Mouse (Mus musculus): ENCODE data around the gene Ltn1. TPM values are rescaled to one million over a fixed set of nuclear protein-coding genes. Genes with fewer than 3 reads are reported as not detected.
A peak's percentile ranks its signal among the peaks of the same experiment; 100 is the strongest.

The Ltn1 gene
- polyA plus RNA-seq, 1 experiment from 2014 or later: 28.8 TPM

- Histone ChIP-seq H3K4me1 (ENCODE audit: control insufficient read depth, insufficient read depth, low read length) (no peaks in the 10 kb centered on the region), H3K4me2 (ENCODE audit: low read depth, low read length) (no peak overlapping the region), H3K4me3 (replicated peaks; ENCODE audit: low read length) (no peak overlapping the region), H3K9ac (ENCODE audit: low read length) (no peak overlapping the region), H3K27ac (ENCODE audit: low read length) (no peak overlapping the region), H3K36me3 (ENCODE audit: control insufficient read depth, insufficient read depth, low read length) (0 out of 2 replicates have a peak, but pooled peaks cover 6% of the 10 kb centered on the region), H3K27me3 (ENCODE audit: control insufficient read depth, insufficient read depth, low read length) (no peaks in the 10 kb centered on the region), H3K9me3 (replicated peaks; ENCODE audit: control insufficient read depth, low read length) (no peaks in the 10 kb centered on the region)
- WGBS: 68% methylated on average over 4 of the region's 4 CpGs
- ATAC-seq (ENCODE audit: insufficient read depth, low FRiP score): no peak
Measured at GRCm38 (mm10) chr16:87364231-87364630, 68.2 kb downstream of the Ltn1 start.

- Histone ChIP-seq H3K27ac (ENCODE audit: low read length) (no peak overlapping the region), H3K4me3 (replicated peaks; ENCODE audit: low read length) (no peak overlapping the region), H3K9ac (ENCODE audit: low read length) (no peak overlapping the region), H3K4me1 (ENCODE audit: control insufficient read depth, insufficient read depth, low read length) (no peaks in the 10 kb centered on the region), H3K27me3 (ENCODE audit: control insufficient read depth, insufficient read depth, low read length) (no peaks in the 10 kb centered on the region), H3K36me3 (ENCODE audit: control insufficient read depth, insufficient read depth, low read length) (no peaks in the 10 kb centered on the region), H3K9me3 (replicated peaks; ENCODE audit: control insufficient read depth, low read length) (no peaks in the 10 kb centered on the region), H3K4me2 (ENCODE audit: low read depth, low read length) (no peak overlapping the region)
- ATAC-seq (ENCODE audit: insufficient read depth, low FRiP score): no peak
- WGBS: 86% methylated on average over 6 of the region's 6 CpGs
Measured at GRCm38 (mm10) chr16:87360096-87360495, 72.3 kb downstream of the Ltn1 start.

GRCm38 (mm10) chr16:87354748-87355147 lies 77.7 kb downstream of the Ltn1 start:
- Histone ChIP-seq H3K27me3 (ENCODE audit: control insufficient read depth, insufficient read depth, low read length) (no peaks in the 10 kb centered on the region), H3K9me3 (replicated peaks; ENCODE audit: control insufficient read depth, low read length) (no peaks in the 10 kb centered on the region), H3K4me1 (ENCODE audit: control insufficient read depth, insufficient read depth, low read length) (no peaks in the 10 kb centered on the region), H3K36me3 (ENCODE audit: control insufficient read depth, insufficient read depth, low read length) (no peaks in the 10 kb centered on the region), H3K4me3 (replicated peaks; ENCODE audit: low read length) (peak overlapping the region; percentile 64), H3K9ac (ENCODE audit: low read length) (0 out of 2 replicates have a peak overlapping the region, but pooled peaks have one; percentile 84), H3K27ac (ENCODE audit: low read length) (no peak overlapping the region), H3K4me2 (ENCODE audit: low read depth, low read length) (peak overlapping the region; percentile 61)
- no peak for ATAC-seq (ENCODE audit: insufficient read depth, low FRiP score)
- WGBS: 82% methylated on average over 7 of the region's 7 CpGs

GRCm38 (mm10) chr16:87354075-87354583 lies 78.3 kb downstream of the Ltn1 start, which contains the start of gene N6amt1:
N6amt1 (plus strand) TSS chr16:87354185.
- Histone ChIP-seq H3K27ac (ENCODE audit: low read length) (peak within 1 kb of the TSS; percentile 88), H3K36me3 (ENCODE audit: control insufficient read depth, insufficient read depth, low read length) (no peaks in the 10 kb centered on the region)
- WGBS: under 1% methylated on average over 48 of the region's 48 CpGs

GRCm38 (mm10) chr16:87353605-87354004 lies 78.8 kb downstream of the Ltn1 start:
- no peak overlapping the region for H3K9ac ChIP-seq (ENCODE audit: low read length)
- H3K36me3 ChIP-seq (ENCODE audit: control insufficient read depth, insufficient read depth, low read length): no peaks in the 10 kb centered on the region
- no peaks in the 10 kb centered on the region for H3K4me1 ChIP-seq (ENCODE audit: control insufficient read depth, insufficient read depth, low read length)
- H3K9me3 ChIP-seq (replicated peaks; ENCODE audit: control insufficient read depth, low read length): no peaks in the 10 kb centered on the region
- no peak overlapping the region for H3K27ac ChIP-seq (ENCODE audit: low read length)
- H3K4me2 ChIP-seq (ENCODE audit: low read depth, low read length): peak overlapping the region; percentile 61
- no peaks in the 10 kb centered on the region for H3K27me3 ChIP-seq (ENCODE audit: control insufficient read depth, insufficient read depth, low read length)
- peak overlapping the region; percentile 64; the same call in 1 of the 2 replicates for H3K4me3 ChIP-seq (replicated peaks; ENCODE audit: low read length)
- ATAC-seq (ENCODE audit: insufficient read depth, low FRiP score): no peak
- 97% methylated on average over 1 of the region's 1 CpGs for WGBS

More at GRCm38 (mm10) chr16:87354075-87354583, 78.3 kb downstream of the Ltn1 start, which contains the start of gene N6amt1:
- H3K27me3 ChIP-seq (ENCODE audit: control insufficient read depth, insufficient read depth, low read length): no peaks in the 10 kb centered on the region
- ATAC-seq (ENCODE audit: insufficient read depth, low FRiP score): peak; percentile 98
- H3K4me2 ChIP-seq (ENCODE audit: low read depth, low read length): peak within 1 kb of the TSS; percentile 61
- no peaks in the 10 kb centered on the region for H3K4me1 ChIP-seq (ENCODE audit: control insufficient read depth, insufficient read depth, low read length)
- H3K4me3 ChIP-seq (replicated peaks; ENCODE audit: low read length): peak within 1 kb of the TSS; percentile 64
- peak within 1 kb of the TSS; percentile 84 for H3K9ac ChIP-seq (ENCODE audit: low read length)
- no peaks in the 10 kb centered on the region for H3K9me3 ChIP-seq (replicated peaks; ENCODE audit: control insufficient read depth, low read length)

GRCm38 (mm10) chr16:87351386-87352105 lies 80.9 kb downstream of the Ltn1 start:
- H3K27ac ChIP-seq (ENCODE audit: low read length): no peak overlapping the region

GRCm38 (mm10) chr16:87348133-87348532 lies 84.3 kb downstream of the Ltn1 start:
- no peaks in the 10 kb centered on the region for H3K27me3 ChIP-seq (ENCODE audit: control insufficient read depth, insufficient read depth, low read length)
- H3K27ac ChIP-seq (ENCODE audit: low read length): no peak overlapping the region
- no peak overlapping the region for H3K4me3 ChIP-seq (replicated peaks; ENCODE audit: low read length)
- no peak overlapping the region for H3K9ac ChIP-seq (ENCODE audit: low read length)
- ATAC-seq (ENCODE audit: insufficient read depth, low FRiP score): peak; percentile 92
- H3K36me3 ChIP-seq (ENCODE audit: control insufficient read depth, insufficient read depth, low read length): no peaks in the 10 kb centered on the region
- 81% methylated on average over 2 of the region's 2 CpGs for WGBS
- H3K9me3 ChIP-seq (replicated peaks; ENCODE audit: control insufficient read depth, low read length): no peaks in the 10 kb centered on the region
- H3K4me2 ChIP-seq (ENCODE audit: low read depth, low read length): no peak overlapping the region
- H3K4me1 ChIP-seq (ENCODE audit: control insufficient read depth, insufficient read depth, low read length): no peaks in the 10 kb centered on the region

More at GRCm38 (mm10) chr16:87351386-87352105, 80.9 kb downstream of the Ltn1 start:
- no peaks in the 10 kb centered on the region for H3K36me3 ChIP-seq (ENCODE audit: control insufficient read depth, insufficient read depth, low read length)
- no peak overlapping the region for H3K4me2 ChIP-seq (ENCODE audit: low read depth, low read length)
- 78% methylated on average over 5 of the region's 5 CpGs for WGBS
- no peak overlapping the region for H3K4me3 ChIP-seq (replicated peaks; ENCODE audit: low read length)
- H3K9ac ChIP-seq (ENCODE audit: low read length): no peak overlapping the region
- no peaks in the 10 kb centered on the region for H3K4me1 ChIP-seq (ENCODE audit: control insufficient read depth, insufficient read depth, low read length)
- no peak for ATAC-seq (ENCODE audit: insufficient read depth, low FRiP score)
- H3K9me3 ChIP-seq (replicated peaks; ENCODE audit: control insufficient read depth, low read length): no peaks in the 10 kb centered on the region
- H3K27me3 ChIP-seq (ENCODE audit: control insufficient read depth, insufficient read depth, low read length): no peaks in the 10 kb centered on the region

- 73% methylated on average over 6 of the region's 6 CpGs for WGBS
- no peak for ATAC-seq (ENCODE audit: insufficient read depth, low FRiP score)
- Histone ChIP-seq H3K4me1 (ENCODE audit: control insufficient read depth, insufficient read depth, low read length) (no peaks in the 10 kb centered on the region), H3K36me3 (ENCODE audit: control insufficient read depth, insufficient read depth, low read length) (no peaks in the 10 kb centered on the region), H3K4me3 (replicated peaks; ENCODE audit: low read length) (no peak overlapping the region), H3K9me3 (replicated peaks; ENCODE audit: control insufficient read depth, low read length) (no peaks in the 10 kb centered on the region), H3K9ac (ENCODE audit: low read length) (no peak overlapping the region), H3K27me3 (ENCODE audit: control insufficient read depth, insufficient read depth, low read length) (no peaks in the 10 kb centered on the region), H3K4me2 (ENCODE audit: low read depth, low read length) (no peak overlapping the region), H3K27ac (ENCODE audit: low read length) (no peak overlapping the region)
Measured at GRCm38 (mm10) chr16:87341043-87341572, 91.3 kb downstream of the Ltn1 start.

GRCm38 (mm10) chr16:87334756-87335155 lies 97.7 kb downstream of the Ltn1 start:
- Histone ChIP-seq H3K4me1 (ENCODE audit: control insufficient read depth, insufficient read depth, low read length) (no peaks in the 10 kb centered on the region), H3K36me3 (ENCODE audit: control insufficient read depth, insufficient read depth, low read length) (no peaks in the 10 kb centered on the region), H3K4me3 (replicated peaks; ENCODE audit: low read length) (no peak overlapping the region), H3K9ac (ENCODE audit: low read length) (no peak overlapping the region), H3K4me2 (ENCODE audit: low read depth, low read length) (no peak overlapping the region), H3K27ac (ENCODE audit: low read length) (no peak overlapping the region), H3K27me3 (ENCODE audit: control insufficient read depth, insufficient read depth, low read length) (no peaks in the 10 kb centered on the region), H3K9me3 (replicated peaks; ENCODE audit: control insufficient read depth, low read length) (no peaks in the 10 kb centered on the region)
- 92% methylated on average over 3 of the region's 3 CpGs for WGBS
- no peak for ATAC-seq (ENCODE audit: insufficient read depth, low FRiP score)

Measured in stomach, embryonic 16.5 days (tissue).